Mouse (Mus musculus) heart, embryonic 11.5 days (tissue): ENCODE data around the gene Pam. TPM values are rescaled to one million over a fixed set of nuclear protein-coding genes. Genes with fewer than 3 reads are reported as not detected.

Experiments
- ATAC-seq: fragments of 200-750 bp; cut with Nextera tagmentation; replicated peaks from 2 replicates; pipeline ENCODE4 v1.8.0; 2017; ENCODE audit warnings: moderate library complexity; ENCODE audit not compliant: insufficient number of reproducible peaks, low FRiP score, low TSS enrichment
- H3K27ac ChIP-seq: fragments of 300-500 bp; sonication (generic); 2 replicates; pipeline ENCODE4 v1.5.1; 2014; ENCODE audit warnings: mild to moderate bottlenecking, low read depth, low read length
- H3K27me3 ChIP-seq: fragments of 300-500 bp; sonication (generic); 2 replicates; pipeline ENCODE4 v1.6.1; 2014; ENCODE audit warnings: mild to moderate bottlenecking, low read length, mixed read lengths; ENCODE audit not compliant: control insufficient read depth, insufficient read depth
- H3K36me3 ChIP-seq: fragments of 300-500 bp; sonication (generic); 2 replicates; pipeline ENCODE4 v1.6.1; 2014; ENCODE audit warnings: mild to moderate bottlenecking, low read length, moderate library complexity, mixed read lengths; ENCODE audit not compliant: control insufficient read depth, insufficient read depth
- H3K4me1 ChIP-seq: fragments of 300-500 bp; sonication (generic); 2 replicates; pipeline ENCODE4 v1.6.1; 2014; ENCODE audit warnings: low read length; ENCODE audit not compliant: control insufficient read depth, insufficient read depth
- H3K4me2 ChIP-seq: fragments of 300-500 bp; sonication (generic); 2 replicates; pipeline ENCODE4 v1.6.1; 2014; ENCODE audit warnings: mild to moderate bottlenecking, moderate library complexity
- H3K4me3 ChIP-seq: fragments of 300-500 bp; sonication (generic); 2 replicates; pipeline ENCODE4 v1.5.1; 2014; ENCODE audit warnings: low read depth, low read length
- H3K9ac ChIP-seq: fragments of 300-500 bp; sonication (generic); 2 replicates; pipeline ENCODE4 v1.6.1; 2014; ENCODE audit warnings: mild to moderate bottlenecking, low read depth, low read length, moderate library complexity
- H3K9me3 ChIP-seq: fragments of 300-500 bp; sonication (generic); replicated peaks from 2 replicates; pipeline ENCODE4 v1.6.1; 2016; ENCODE audit warnings: low read length; ENCODE audit not compliant: control insufficient read depth
- WGBS: fragments of 180-500 bp; shearing (Covaris S2); extraction: QIAGEN DNeasy Blood & Tissue Kit; methylation state at CpG from one replicate; pipeline ENCODE4 v1.1.7; 2014; ENCODE audit not compliant: insufficient replicate concordance; 5-methylcytosine and 5-hydroxymethylcytosine counted together
- polyA plus RNA-seq: library from polyadenylated mRNA; unstranded; fragments of >200 nt; fragmentation: Nextera tagmentation; extraction: Ambion mirVana; gene quantifications from 2 replicates; pipeline ENCODE4 v1.2.1, GENCODE M21; 2014

The Pam gene
- polyA plus RNA-seq, 1 experiment from 2014 or later, result 317 TPM

DNA sequence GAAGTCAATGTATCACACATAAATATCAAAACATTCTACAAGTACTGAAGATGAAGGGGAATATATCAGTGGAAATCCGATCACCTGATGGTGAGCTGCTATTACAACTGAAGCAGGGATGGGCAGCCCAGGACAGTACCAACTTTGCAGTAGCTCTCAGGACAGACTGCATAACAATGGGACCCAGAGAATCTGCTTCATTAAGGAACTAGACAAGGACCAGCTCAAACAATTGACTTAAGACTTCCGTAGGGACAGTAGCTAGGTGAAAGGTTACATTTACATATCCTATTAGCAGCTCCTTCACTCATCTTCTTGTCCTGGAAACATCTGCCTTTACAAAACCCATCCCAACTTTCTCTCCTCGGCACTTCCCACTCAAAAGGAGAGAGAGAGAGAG lies 9.0 kb downstream of the Pam start:
- no peaks in the 10 kb centered on the region for H3K27me3 ChIP-seq
- H3K36me3 ChIP-seq, result no peaks in the 10 kb centered on the region
- no peaks in the 10 kb centered on the region for H3K9me3 ChIP-seq
- no peak for ATAC-seq
- peaks cover 19% of the 10 kb centered on the region for H3K4me1 ChIP-seq
- H3K27ac ChIP-seq, result no peak overlapping the region
- no peak overlapping the region for H3K4me2 ChIP-seq
- WGBS, result 44% methylated on average over 3 of the region's 3 CpGs
- no peak overlapping the region for H3K9ac ChIP-seq
- H3K4me3 ChIP-seq, result no peak overlapping the region

DNA sequence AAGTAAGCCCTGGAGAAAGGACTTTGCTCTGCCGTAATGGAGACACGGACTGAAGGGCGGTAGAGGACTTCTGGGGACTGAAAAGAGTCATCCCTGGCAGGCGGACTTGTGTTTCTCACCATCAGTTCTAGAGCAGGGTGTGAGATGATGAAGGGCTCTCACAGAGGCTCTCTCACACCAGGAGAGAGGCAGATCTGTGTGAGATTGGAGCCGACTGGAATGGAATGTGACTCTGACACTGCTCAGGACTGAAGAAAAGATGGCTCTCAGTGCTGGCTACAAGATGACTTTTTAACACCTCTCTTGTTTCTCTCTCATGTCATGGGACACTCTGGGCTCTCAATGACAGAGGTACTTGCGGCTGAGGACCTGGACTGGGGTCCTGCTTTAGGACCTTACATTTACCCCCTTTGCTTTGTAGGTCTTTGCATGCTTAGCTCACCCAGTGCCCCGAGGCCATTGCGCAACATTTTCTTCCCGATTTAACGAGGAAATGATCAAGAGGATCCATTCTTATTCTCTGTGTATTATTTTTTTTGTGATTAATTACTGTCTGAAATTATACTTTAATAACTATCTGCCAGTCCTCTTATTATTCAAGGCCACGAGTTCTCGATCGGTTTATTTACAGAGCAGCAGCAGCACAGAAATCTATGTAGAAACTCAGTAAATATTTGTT lies 10.7 kb downstream of the Pam start:
- Histone ChIP-seq H3K9me3 (no peaks in the 10 kb centered on the region), H3K9ac (0 out of 2 replicates have a peak overlapping the region, but pooled peaks have one; percentile 0), H3K27me3 (no peaks in the 10 kb centered on the region), H3K4me3 (no peak overlapping the region), H3K27ac (peak overlapping the region; percentile 79), H3K4me2 (peak overlapping the region; percentile 49), H3K4me1 (peaks cover 30% of the 10 kb centered on the region), H3K36me3 (no peaks in the 10 kb centered on the region)
- WGBS, result 46% methylated on average over 13 of the region's 13 CpGs
- peak; percentile 76 for ATAC-seq

DNA sequence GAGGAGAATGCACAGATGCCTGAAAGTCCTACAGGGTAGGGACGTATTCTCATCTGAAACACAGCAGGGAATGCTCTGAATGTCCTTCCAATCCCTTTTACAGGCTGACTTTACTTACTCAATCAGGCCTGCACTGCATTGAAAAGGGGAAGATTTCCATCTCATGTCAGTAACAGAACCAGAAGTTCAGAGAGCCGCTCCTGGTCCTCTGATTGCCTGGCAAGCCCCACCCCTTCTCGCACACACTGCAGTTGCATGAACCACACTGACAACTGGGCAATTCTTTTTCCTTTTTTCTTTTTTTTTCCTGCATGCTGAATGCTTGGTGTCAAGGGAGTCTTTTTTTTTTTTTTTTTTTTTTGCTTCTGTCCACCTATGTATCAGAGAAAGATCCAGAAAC lies 11.9 kb downstream of the Pam start:
- Histone ChIP-seq H3K4me2 (no peak overlapping the region), H3K36me3 (no peaks in the 10 kb centered on the region), H3K27me3 (no peaks in the 10 kb centered on the region), H3K27ac (peak overlapping the region; percentile 79), H3K4me1 (peaks cover 33% of the 10 kb centered on the region), H3K9me3 (no peaks in the 10 kb centered on the region), H3K9ac (no peak overlapping the region), H3K4me3 (no peak overlapping the region)
- 61% methylated on average over 3 of the region's 3 CpGs for WGBS
- ATAC-seq, result no peak

DNA sequence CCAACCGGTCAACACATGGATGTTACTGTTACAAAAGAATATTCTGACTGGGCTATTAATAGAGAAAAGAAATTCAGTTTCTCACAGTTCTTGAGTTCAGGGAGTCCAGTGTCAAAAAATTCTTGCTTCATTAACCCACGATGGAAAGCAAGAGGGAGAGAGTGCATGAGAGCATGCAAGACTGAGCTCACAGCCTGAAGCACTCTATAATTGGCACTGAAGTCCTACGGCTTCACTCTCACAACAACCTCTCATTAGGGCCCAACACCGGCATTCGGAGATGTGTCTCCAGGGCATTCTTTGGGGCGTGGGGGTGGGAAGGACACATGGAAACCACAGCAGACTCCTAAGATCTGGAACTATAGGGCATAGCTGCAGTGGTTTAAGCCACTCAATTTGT lies 12.5 kb downstream of the Pam start:
- Histone ChIP-seq H3K36me3 (no peaks in the 10 kb centered on the region), H3K4me2 (no peak overlapping the region), H3K4me1 (peaks cover 33% of the 10 kb centered on the region), H3K9ac (no peak overlapping the region), H3K27ac (peak overlapping the region; percentile 46), H3K27me3 (no peaks in the 10 kb centered on the region), H3K4me3 (no peak overlapping the region), H3K9me3 (no peaks in the 10 kb centered on the region)
- ATAC-seq, result no peak
- 60% methylated on average over 6 of the region's 6 CpGs for WGBS

DNA sequence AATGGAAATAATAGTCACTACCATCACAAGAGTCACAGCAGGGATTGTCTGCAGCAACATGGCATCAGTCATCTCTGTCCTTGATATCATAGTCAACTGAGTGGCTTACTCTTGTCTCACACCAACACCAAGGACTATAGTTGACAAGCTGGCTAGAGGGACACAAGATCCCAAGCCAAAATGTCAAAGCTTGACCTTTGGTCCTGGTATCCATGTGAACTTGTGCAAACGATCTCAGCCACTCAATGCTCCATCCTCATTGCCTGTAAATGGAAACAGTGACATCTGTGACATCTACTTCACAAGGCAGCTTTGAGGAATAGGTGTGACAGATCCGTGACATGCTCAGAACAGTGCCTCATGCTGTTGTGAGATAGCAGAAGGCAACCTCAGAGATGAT lies 15.0 kb downstream of the Pam start:
- Histone ChIP-seq H3K9me3 (no peaks in the 10 kb centered on the region), H3K27me3 (no peaks in the 10 kb centered on the region), H3K4me3 (no peak overlapping the region), H3K9ac (no peak overlapping the region), H3K4me2 (no peak overlapping the region), H3K27ac (peak overlapping the region; percentile 64), H3K4me1 (peaks cover 28% of the 10 kb centered on the region), H3K36me3 (no peaks in the 10 kb centered on the region)
- ATAC-seq, result no peak
- 34% methylated on average over 2 of the region's 2 CpGs for WGBS

DNA sequence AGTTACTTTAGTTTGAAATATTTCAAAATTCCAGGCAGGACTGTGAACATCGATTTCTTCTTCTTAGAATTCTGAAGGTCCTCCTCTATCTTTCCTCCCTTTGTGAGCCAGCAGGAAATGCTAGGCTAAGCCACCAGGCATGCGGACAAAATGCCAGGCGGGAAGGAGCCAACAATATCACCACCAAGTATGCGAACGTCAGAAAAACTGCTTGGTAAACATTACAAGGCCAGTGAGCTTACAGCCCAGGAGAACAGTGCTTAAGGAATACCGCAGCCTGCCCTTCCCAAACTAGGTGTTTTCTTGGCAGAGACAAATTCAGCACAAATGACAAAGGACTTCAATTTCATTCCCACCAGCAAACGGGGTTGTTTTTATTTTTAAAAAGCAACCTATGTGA lies 15.8 kb downstream of the Pam start:
- no peak overlapping the region for H3K27ac ChIP-seq
- H3K4me3 ChIP-seq, result no peak overlapping the region
- no peaks in the 10 kb centered on the region for H3K27me3 ChIP-seq
- WGBS, result 53% methylated on average over 7 of the region's 7 CpGs
- H3K9ac ChIP-seq, result no peak overlapping the region
- peaks cover 28% of the 10 kb centered on the region for H3K4me1 ChIP-seq
- no peak overlapping the region for H3K4me2 ChIP-seq
- H3K36me3 ChIP-seq, result no peaks in the 10 kb centered on the region
- ATAC-seq, result no peak
- H3K9me3 ChIP-seq, result no peaks in the 10 kb centered on the region

DNA sequence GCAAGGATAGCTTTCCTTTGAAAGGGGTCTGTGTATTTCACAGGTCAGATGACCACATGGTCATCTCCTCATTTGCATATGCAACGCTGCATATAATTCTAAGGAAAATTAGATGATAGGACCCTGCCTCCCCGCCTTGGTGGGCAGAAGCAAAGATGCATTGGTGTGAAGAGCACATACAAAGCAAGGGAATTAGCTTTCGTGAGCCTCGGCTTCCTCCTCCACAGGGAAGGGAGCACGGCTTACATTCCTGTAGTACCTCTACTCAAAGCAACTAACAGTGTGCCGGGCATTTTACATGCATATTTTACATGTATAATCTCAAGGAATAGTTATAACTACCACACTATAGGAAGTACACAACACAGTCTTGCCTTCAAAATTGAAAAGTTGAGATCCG lies 16.7 kb downstream of the Pam start:
- H3K27ac ChIP-seq, result no peak overlapping the region
- no peak overlapping the region for H3K4me3 ChIP-seq
- no peak overlapping the region for H3K9ac ChIP-seq
- 89% methylated on average over 7 of the region's 7 CpGs for WGBS
- H3K4me1 ChIP-seq, result peaks cover 23% of the 10 kb centered on the region
- H3K27me3 ChIP-seq, result no peaks in the 10 kb centered on the region
- H3K4me2 ChIP-seq, result no peak overlapping the region
- H3K36me3 ChIP-seq, result no peaks in the 10 kb centered on the region
- ATAC-seq, result no peak
- H3K9me3 ChIP-seq, result no peaks in the 10 kb centered on the region

DNA sequence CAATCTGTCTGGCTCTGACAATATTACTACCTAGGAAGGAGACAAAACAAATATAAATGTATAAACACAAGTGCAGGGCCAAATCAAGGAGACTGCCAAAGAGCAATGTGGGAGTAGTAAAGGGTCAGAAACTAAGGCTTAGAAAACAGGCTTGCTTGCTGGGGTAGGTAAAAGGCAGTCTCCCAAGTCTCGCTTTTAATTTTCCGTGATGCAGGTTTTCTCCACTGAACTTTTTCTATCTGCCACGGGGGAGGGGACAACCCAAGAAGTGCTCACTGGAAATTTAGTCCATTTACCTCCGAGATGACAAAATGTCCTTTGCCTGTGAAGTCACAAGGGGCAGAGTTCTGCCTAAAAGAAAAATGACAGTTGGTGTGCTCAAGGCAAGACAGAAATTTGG lies 21.6 kb downstream of the Pam start:
- Histone ChIP-seq H3K9ac (no peak overlapping the region), H3K36me3 (no peaks in the 10 kb centered on the region), H3K4me2 (no peak overlapping the region), H3K4me1 (peaks cover 5% of the 10 kb centered on the region; the same call in 1 of the 2 replicates), H3K4me3 (no peak overlapping the region), H3K9me3 (no peaks in the 10 kb centered on the region), H3K27me3 (no peaks in the 10 kb centered on the region), H3K27ac (no peak overlapping the region)
- WGBS, result 74% methylated on average over 4 of the region's 4 CpGs
- no peak for ATAC-seq

DNA sequence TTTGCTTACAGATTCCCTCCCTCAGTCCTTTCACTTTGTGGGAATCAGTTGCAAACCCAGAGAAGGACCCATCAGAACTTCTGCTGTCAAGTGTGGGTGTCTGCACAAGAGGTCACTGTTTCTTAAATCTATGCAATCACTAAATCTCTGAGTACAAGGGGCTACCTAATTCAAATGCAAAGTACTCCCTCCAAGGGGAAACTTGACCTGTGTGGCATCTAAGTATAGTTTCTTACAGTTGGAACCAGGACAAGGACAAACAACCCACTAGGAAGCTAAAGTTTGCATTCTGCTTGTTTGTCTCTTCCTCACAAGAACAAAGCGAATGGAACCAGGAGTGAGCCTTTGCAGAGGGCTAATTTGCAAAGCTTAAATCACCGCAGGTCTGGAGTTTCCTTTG lies 22.3 kb downstream of the Pam start:
- no peak overlapping the region for H3K4me3 ChIP-seq
- no peak overlapping the region for H3K4me2 ChIP-seq
- H3K4me1 ChIP-seq, result peaks cover 5% of the 10 kb centered on the region; the same call in 1 of the 2 replicates
- H3K36me3 ChIP-seq, result no peaks in the 10 kb centered on the region
- H3K9ac ChIP-seq, result no peak overlapping the region
- no peak overlapping the region for H3K27ac ChIP-seq
- no peaks in the 10 kb centered on the region for H3K9me3 ChIP-seq
- no peak for ATAC-seq
- no peaks in the 10 kb centered on the region for H3K27me3 ChIP-seq
- WGBS, result 60% methylated on average over 2 of the region's 2 CpGs
